Mouse (Mus musculus): ENCODE measurements around the gene Hist1h2af. TPM values are rescaled to one million over a fixed set of nuclear protein-coding genes. Genes with fewer than 3 reads are reported as not detected.

The Hist1h2af gene
- polyA plus RNA-seq, 1 experiment, result 4.5 TPM

- Histone ChIP-seq H3K27ac (ENCODE audit: control insufficient read depth, insufficient read depth, low read depth, low read length) (no peak overlapping the region), H3K4me1 (ENCODE audit: control insufficient read depth, insufficient read depth, low read length) (peaks cover 3% of the 10 kb centered on the region)
Observed at GRCm38 (mm10) chr13:23503797-23504196, 29.9 kb upstream of the Hist1h2af start.

GRCm38 (mm10) chr13:23505662-23506345, 27.9 kb upstream of the Hist1h2af start:
- H3K27me3 ChIP-seq (ENCODE audit: control insufficient read depth, insufficient read depth, low read length), result no peaks in the 10 kb centered on the region
- no peak for TF ChIP-seq CTCF (IDR thresholded peaks at IDR 0.05; ENCODE audit: control insufficient read depth, insufficient read depth, insufficient replicate concordance, low read depth, low read length)
- TF ChIP-seq POLR2A (IDR thresholded peaks at IDR 0.05; ENCODE audit: control insufficient read depth, low read depth, low read length), result no peak
- H3K27ac ChIP-seq (ENCODE audit: control insufficient read depth, insufficient read depth, low read depth, low read length), result no peak overlapping the region
- H3K36me3 ChIP-seq (ENCODE audit: control insufficient read depth, insufficient read depth, low read length), result no peaks in the 10 kb centered on the region
- H3K4me1 ChIP-seq (ENCODE audit: control insufficient read depth, insufficient read depth, low read length), result peaks cover 3% of the 10 kb centered on the region
- H3K4me3 ChIP-seq (ENCODE audit: control insufficient read depth, low read depth, low read length), result no peak overlapping the region

More at GRCm38 (mm10) chr13:23503797-23504196, 29.9 kb upstream of the Hist1h2af start:
- H3K27me3 ChIP-seq (ENCODE audit: control insufficient read depth, insufficient read depth, low read length), result no peaks in the 10 kb centered on the region
- H3K4me3 ChIP-seq (ENCODE audit: control insufficient read depth, low read depth, low read length), result no peak overlapping the region
- H3K36me3 ChIP-seq (ENCODE audit: control insufficient read depth, insufficient read depth, low read length), result no peaks in the 10 kb centered on the region
- no peak for TF ChIP-seq POLR2A (IDR thresholded peaks at IDR 0.05; ENCODE audit: control insufficient read depth, low read depth, low read length)
- TF ChIP-seq CTCF (IDR thresholded peaks at IDR 0.05; ENCODE audit: control insufficient read depth, insufficient read depth, insufficient replicate concordance, low read depth, low read length), result no peak

- no peaks in the 10 kb centered on the region for H3K27me3 ChIP-seq (ENCODE audit: control insufficient read depth, insufficient read depth, low read length)
- H3K4me1 ChIP-seq (ENCODE audit: control insufficient read depth, insufficient read depth, low read length), result peaks cover 3% of the 10 kb centered on the region
- no peak overlapping the region for H3K4me3 ChIP-seq (ENCODE audit: control insufficient read depth, low read depth, low read length)
- H3K36me3 ChIP-seq (ENCODE audit: control insufficient read depth, insufficient read depth, low read length), result no peaks in the 10 kb centered on the region
- TF ChIP-seq CTCF (IDR thresholded peaks at IDR 0.05; ENCODE audit: control insufficient read depth, insufficient read depth, insufficient replicate concordance, low read depth, low read length) (no peak), POLR2A (IDR thresholded peaks at IDR 0.05; ENCODE audit: control insufficient read depth, low read depth, low read length) (no peak)
- H3K27ac ChIP-seq (ENCODE audit: control insufficient read depth, insufficient read depth, low read depth, low read length), result no peak overlapping the region
Observed at GRCm38 (mm10) chr13:23506351-23506750, 27.4 kb upstream of the Hist1h2af start.

- Histone ChIP-seq H3K4me1 (ENCODE audit: control insufficient read depth, insufficient read depth, low read length) (peaks cover 3% of the 10 kb centered on the region), H3K36me3 (ENCODE audit: control insufficient read depth, insufficient read depth, low read length) (no peaks in the 10 kb centered on the region), H3K27me3 (ENCODE audit: control insufficient read depth, insufficient read depth, low read length) (no peaks in the 10 kb centered on the region), H3K27ac (ENCODE audit: control insufficient read depth, insufficient read depth, low read depth, low read length) (no peak overlapping the region), H3K4me3 (ENCODE audit: control insufficient read depth, low read depth, low read length) (no peak overlapping the region)
- TF ChIP-seq POLR2A (IDR thresholded peaks at IDR 0.05; ENCODE audit: control insufficient read depth, low read depth, low read length) (no peak), CTCF (IDR thresholded peaks at IDR 0.05; ENCODE audit: control insufficient read depth, insufficient read depth, insufficient replicate concordance, low read depth, low read length) (no peak)
Observed at GRCm38 (mm10) chr13:23506819-23507515, 26.7 kb upstream of the Hist1h2af start.

GRCm38 (mm10) chr13:23510127-23510526, 23.6 kb upstream of the Hist1h2af start:
- Histone ChIP-seq H3K4me3 (ENCODE audit: control insufficient read depth, low read depth, low read length) (no peak overlapping the region), H3K27ac (ENCODE audit: control insufficient read depth, insufficient read depth, low read depth, low read length) (no peak overlapping the region), H3K27me3 (ENCODE audit: control insufficient read depth, insufficient read depth, low read length) (no peaks in the 10 kb centered on the region), H3K36me3 (ENCODE audit: control insufficient read depth, insufficient read depth, low read length) (no peaks in the 10 kb centered on the region), H3K4me1 (ENCODE audit: control insufficient read depth, insufficient read depth, low read length) (peaks cover 7% of the 10 kb centered on the region)
- TF ChIP-seq POLR2A (IDR thresholded peaks at IDR 0.05; ENCODE audit: control insufficient read depth, low read depth, low read length), result no peak
- no peak for TF ChIP-seq CTCF (IDR thresholded peaks at IDR 0.05; ENCODE audit: control insufficient read depth, insufficient read depth, insufficient replicate concordance, low read depth, low read length)

GRCm38 (mm10) chr13:23513517-23513916, 20.2 kb upstream of the Hist1h2af start:
- no peak overlapping the region for H3K27ac ChIP-seq (ENCODE audit: control insufficient read depth, insufficient read depth, low read depth, low read length)
- no peaks in the 10 kb centered on the region for H3K27me3 ChIP-seq (ENCODE audit: control insufficient read depth, insufficient read depth, low read length)
- H3K36me3 ChIP-seq (ENCODE audit: control insufficient read depth, insufficient read depth, low read length), result no peaks in the 10 kb centered on the region

GRCm38 (mm10) chr13:23515281-23515680, 18.4 kb upstream of the Hist1h2af start:
- TF ChIP-seq POLR2A (IDR thresholded peaks at IDR 0.05; ENCODE audit: control insufficient read depth, low read depth, low read length), result no peak
- no peak for TF ChIP-seq CTCF (IDR thresholded peaks at IDR 0.05; ENCODE audit: control insufficient read depth, insufficient read depth, insufficient replicate concordance, low read depth, low read length)
- Histone ChIP-seq H3K4me1 (ENCODE audit: control insufficient read depth, insufficient read depth, low read length) (peaks cover 4% of the 10 kb centered on the region), H3K27ac (ENCODE audit: control insufficient read depth, insufficient read depth, low read depth, low read length) (no peak overlapping the region), H3K27me3 (ENCODE audit: control insufficient read depth, insufficient read depth, low read length) (no peaks in the 10 kb centered on the region), H3K36me3 (ENCODE audit: control insufficient read depth, insufficient read depth, low read length) (no peaks in the 10 kb centered on the region), H3K4me3 (ENCODE audit: control insufficient read depth, low read depth, low read length) (no peak overlapping the region)

More at GRCm38 (mm10) chr13:23513517-23513916, 20.2 kb upstream of the Hist1h2af start:
- TF ChIP-seq CTCF (IDR thresholded peaks at IDR 0.05; ENCODE audit: control insufficient read depth, insufficient read depth, insufficient replicate concordance, low read depth, low read length) (no peak), POLR2A (IDR thresholded peaks at IDR 0.05; ENCODE audit: control insufficient read depth, low read depth, low read length) (no peak)
- Histone ChIP-seq H3K4me1 (ENCODE audit: control insufficient read depth, insufficient read depth, low read length) (peaks cover 4% of the 10 kb centered on the region), H3K4me3 (ENCODE audit: control insufficient read depth, low read depth, low read length) (no peak overlapping the region)
